Mouse (Mus musculus) liver, embryonic 11.5 days (tissue): ENCODE measurements at regions not wholly inside any gene's neighbourhood (a gene's known extent, or its start where the extent isn't known, plus 50 kb on each side); places are given as distances from the start of the nearest gene placed in this dataset.

Experiments
- ATAC-seq: fragments of 200-750 bp; cut with Nextera tagmentation; replicated peaks from 2 replicates; pipeline ENCODE4 v1.8.0; 2017; ENCODE audit warnings: moderate number of reproducible peaks, mild to moderate bottlenecking, moderate TSS enrichment, moderate library complexity; ENCODE audit not compliant: low FRiP score
- DNase-seq: peaks from one replicate; pipeline ENCODE4 v3.0.0-alpha.2; 2017; ENCODE audit warnings: low spot score
- H3K27ac ChIP-seq: fragments of 300-500 bp; sonication (generic); 2 replicates; pipeline ENCODE4 v1.5.1; 2014; ENCODE audit warnings: mild to moderate bottlenecking, low read depth, low read length, control low read depth
- H3K27me3 ChIP-seq: fragments of 300-500 bp; sonication (generic); replicated peaks from 2 replicates; pipeline ENCODE4 v1.6.1; 2014; ENCODE audit warnings: low read length, mixed read lengths; ENCODE audit not compliant: control insufficient read depth, insufficient read depth
- H3K36me3 ChIP-seq: fragments of 300-500 bp; sonication (generic); 2 replicates; pipeline ENCODE4 v1.6.1; 2014; ENCODE audit warnings: mild to moderate bottlenecking, low read length, moderate library complexity, mixed read lengths; ENCODE audit not compliant: control insufficient read depth, insufficient read depth
- H3K4me1 ChIP-seq: fragments of 300-500 bp; sonication (generic); replicated peaks from 2 replicates; pipeline ENCODE4 v1.6.1; 2014; ENCODE audit warnings: low read length, mixed read lengths; ENCODE audit not compliant: control insufficient read depth, insufficient read depth
- H3K4me2 ChIP-seq: fragments of 300-500 bp; sonication (generic); 2 replicates; pipeline ENCODE4 v1.6.1; 2014; ENCODE audit warnings: mild to moderate bottlenecking, control low read depth, moderate library complexity
- H3K4me3 ChIP-seq: fragments of 300-500 bp; sonication (generic); 2 replicates; pipeline ENCODE4 v1.5.1; 2014; ENCODE audit warnings: low read depth, low read length, control low read depth
- H3K9ac ChIP-seq: fragments of 300-500 bp; sonication (generic); 2 replicates; pipeline ENCODE4 v1.6.1; 2014; ENCODE audit warnings: low read depth, low read length, control low read depth
- H3K9me3 ChIP-seq: fragments of 300-500 bp; sonication (generic); 2 replicates; pipeline ENCODE4 v1.6.1; 2016; ENCODE audit warnings: low read length, inconsistent platforms, mixed read lengths; ENCODE audit not compliant: control insufficient read depth

DNA sequence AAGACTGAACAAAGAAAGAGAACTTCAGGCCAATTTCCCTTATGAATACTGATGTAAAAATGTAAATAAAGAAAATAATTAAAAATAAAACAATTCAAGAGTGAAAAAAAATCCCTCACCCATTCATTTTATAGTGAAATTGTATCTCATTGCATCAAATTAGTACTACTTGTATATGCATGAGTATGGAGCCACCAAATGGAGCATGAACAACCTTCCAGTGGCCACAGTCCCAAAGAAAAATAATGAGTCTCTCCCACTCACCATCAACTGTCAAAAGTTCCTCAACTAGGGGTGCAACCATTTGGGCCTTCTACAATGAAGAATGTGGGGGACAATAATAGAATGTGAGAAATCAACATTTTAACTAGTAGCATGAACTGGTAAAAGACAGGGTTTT lies 54.1 kb upstream of the Rspo3 start:
- Histone ChIP-seq H3K4me3 (no peak overlapping the region), H3K27ac (no peak overlapping the region), H3K4me2 (no peak overlapping the region), H3K9me3 (no peaks in the 10 kb centered on the region), H3K36me3 (no peaks in the 10 kb centered on the region), H3K27me3 (no peaks in the 10 kb centered on the region), H3K4me1 (no peaks in the 10 kb centered on the region), H3K9ac (no peak overlapping the region)
- DNase-seq (no peak), ATAC-seq (no peak)
